Mouse (Mus musculus) bone marrow macrophage, adult 2 months (primary cell): Measurements from ENCODE around the gene Cdh4.

ENCODE experiments used
- CTCF ChIP-seq: IDR thresholded peaks from 2 replicates; pipeline ENCODE4 v1.5.1; 2012; ENCODE audit warnings: low read depth, mild to moderate bottlenecking, low read length, moderate library complexity
- POLR2A ChIP-seq: IDR thresholded peaks from 2 replicates; pipeline ENCODE4 v1.6.1; 2012; ENCODE audit warnings: mild to moderate bottlenecking, low read depth, low read length, borderline replicate concordance

DNA sequence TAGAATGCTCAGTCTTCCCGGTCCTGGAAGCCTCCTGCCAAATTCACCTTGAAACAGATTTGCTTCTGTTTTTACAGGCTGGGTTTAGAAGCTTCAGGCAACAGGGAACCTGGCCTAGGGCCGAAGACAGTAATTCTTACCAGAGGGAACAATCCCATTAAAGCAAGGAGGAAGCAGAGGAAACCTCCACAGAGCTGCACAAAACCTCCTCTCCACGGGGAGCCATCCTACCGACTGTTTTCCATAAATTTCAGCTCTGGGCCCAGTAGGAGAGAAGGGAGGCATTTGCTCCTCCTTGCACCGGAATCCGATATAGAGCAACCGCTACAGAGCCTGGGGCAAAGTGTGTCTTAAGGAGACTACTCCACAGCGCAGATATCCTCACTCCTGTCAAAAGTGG, 79.9 kb downstream of the Cdh4 start:
- TF ChIP-seq CTCF = no peak
- no peak for TF ChIP-seq POLR2A
